Mouse (Mus musculus) spleen, postnatal 10 days (tissue): ENCODE measurements around the gene Bloc1s4.

Source experiments
- DNase-seq, 2 experiments: peaks; one replicate each; pipeline ENCODE4 v3.0.0; 2021 to 2022; ENCODE audit warnings: low spot score in 2 of 2

Bloc1s4 gene

GRCm38 (mm10) chr5:36739829-36740228, 8.6 kb downstream of the Bloc1s4 start:
- DNase-seq, result peak; percentile 53 to 68

GRCm38 (mm10) chr5:36738799-36739615, 9.4 kb downstream of the Bloc1s4 start:
- DNase-seq, result no peak

GRCm38 (mm10) chr5:36737765-36738164, 10.7 kb downstream of the Bloc1s4 start:
- peak in 1 of 2 experiments; percentile 25 for DNase-seq

- peak; percentile 60 to 84 for DNase-seq
Observed at GRCm38 (mm10) chr5:36736009-36736408, 12.4 kb downstream of the Bloc1s4 start.

- DNase-seq, result no peak
Observed at GRCm38 (mm10) chr5:36735106-36735505, 13.3 kb downstream of the Bloc1s4 start.

- peak in 1 of 2 experiments; percentile 34 for DNase-seq
Observed at GRCm38 (mm10) chr5:36733405-36733804, 15.0 kb downstream of the Bloc1s4 start.

GRCm38 (mm10) chr5:36731901-36732652, 16.4 kb downstream of the Bloc1s4 start:
- peak in 1 of 2 experiments; percentile 44 for DNase-seq

- peak; percentile 21 to 22 for DNase-seq
Observed at GRCm38 (mm10) chr5:36730689-36731088, 17.8 kb downstream of the Bloc1s4 start.

- DNase-seq, result no peak
Observed at GRCm38 (mm10) chr5:36729923-36730322, 18.5 kb downstream of the Bloc1s4 start.

- DNase-seq, result no peak
Observed at GRCm38 (mm10) chr5:36729086-36729473, 19.4 kb downstream of the Bloc1s4 start.

GRCm38 (mm10) chr5:36728403-36729085, 19.9 kb downstream of the Bloc1s4 start:
- DNase-seq, result no peak

- DNase-seq, result no peak
Observed at GRCm38 (mm10) chr5:36727776-36728175, 20.7 kb downstream of the Bloc1s4 start.

- DNase-seq, result no peak
Observed at GRCm38 (mm10) chr5:36727136-36727535, 21.3 kb downstream of the Bloc1s4 start.

- no peak for DNase-seq
Observed at GRCm38 (mm10) chr5:36726387-36726801, 22.1 kb downstream of the Bloc1s4 start.

GRCm38 (mm10) chr5:36725861-36726260, 22.6 kb downstream of the Bloc1s4 start:
- no peak for DNase-seq

- no peak for DNase-seq
Observed at GRCm38 (mm10) chr5:36724274-36724673, 24.2 kb downstream of the Bloc1s4 start.

GRCm38 (mm10) chr5:36723356-36723755, 25.1 kb downstream of the Bloc1s4 start:
- no peak for DNase-seq

GRCm38 (mm10) chr5:36722415-36722856, 26.0 kb downstream of the Bloc1s4 start:
- peak in 1 of 2 experiments; percentile 57 for DNase-seq

GRCm38 (mm10) chr5:36720710-36721375, 27.6 kb downstream of the Bloc1s4 start:
- peak in 1 of 2 experiments; percentile 80 for DNase-seq

- no peak for DNase-seq
Observed at GRCm38 (mm10) chr5:36720219-36720618, 28.2 kb downstream of the Bloc1s4 start.

GRCm38 (mm10) chr5:36719601-36720000, 28.8 kb downstream of the Bloc1s4 start:
- peak in 1 of 2 experiments; percentile 20 for DNase-seq
